Mouse (Mus musculus): ENCODE data around the gene Dnal1. TPM values are rescaled to one million over a fixed set of nuclear protein-coding genes. Genes with fewer than 3 reads are reported as not detected.
A peak's percentile ranks its signal among the peaks of the same experiment; 100 is the strongest.

Gene Dnal1
- polyA plus RNA-seq, 1 experiment from 2014 or later = 7.6 TPM

DNA sequence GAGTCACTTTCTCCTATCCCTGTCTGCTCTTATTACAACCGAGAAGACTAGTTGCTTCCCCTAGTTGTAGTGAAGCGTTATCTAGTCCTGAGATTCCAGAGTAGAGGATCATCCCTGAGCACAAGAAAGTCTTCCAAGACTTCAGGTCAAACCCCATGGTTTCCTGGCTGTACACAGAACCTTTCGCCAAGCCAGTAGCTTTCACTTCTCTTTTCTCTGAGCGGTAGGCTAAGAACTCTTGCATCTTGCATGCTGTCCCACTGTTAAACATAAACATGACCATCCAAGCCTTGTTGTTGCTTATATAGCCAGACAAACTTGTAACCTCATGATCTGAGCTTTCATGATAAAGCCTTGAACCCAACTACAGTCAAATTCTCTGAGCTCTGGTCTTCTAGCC lies 3.4 kb upstream of the Dnal1 start:
- WGBS = 96% methylated on average over 4 of the region's 4 CpGs

DNA sequence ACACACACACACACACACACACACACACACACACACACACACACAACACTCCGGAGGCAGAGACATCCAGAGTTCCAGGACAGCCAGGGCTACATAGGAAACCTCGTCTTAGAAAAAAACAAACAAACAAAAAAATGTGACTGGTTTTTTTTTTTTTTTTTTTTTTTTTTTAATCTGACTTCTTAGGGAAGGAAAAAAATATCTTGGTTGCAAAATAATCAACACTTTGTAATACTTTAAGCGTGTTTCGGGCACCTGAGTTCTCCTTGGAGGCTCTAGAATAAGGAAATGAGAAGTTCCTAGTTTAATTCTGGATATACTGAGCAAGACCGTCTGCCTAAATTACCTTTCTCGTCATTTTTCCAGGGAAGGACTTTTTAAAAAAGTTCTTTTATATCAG lies 490 bp upstream of the Dnal1 start:
- H3K4me2 ChIP-seq (ENCODE audit: low read length) = peak overlapping the region; percentile 78
- peaks cover 7% of the 10 kb centered on the region for H3K4me1 ChIP-seq (ENCODE audit: control insufficient read depth, insufficient read depth, low read depth, low read length)
- H3K36me3 ChIP-seq (ENCODE audit: control insufficient read depth, insufficient read depth, low read length) = no peaks in the 10 kb centered on the region
- H3K4me3 ChIP-seq (ENCODE audit: low read length) = peak overlapping the region; percentile 59
- no peak for ATAC-seq
- 51% methylated on average over 6 of the region's 6 CpGs for WGBS
- H3K9me3 ChIP-seq (ENCODE audit: control insufficient read depth, low read length) = no peaks in the 10 kb centered on the region
- H3K27me3 ChIP-seq (replicated peaks; ENCODE audit: control insufficient read depth, insufficient read depth, low read length) = no peaks in the 10 kb centered on the region
- no peak overlapping the region for H3K27ac ChIP-seq (ENCODE audit: low read depth, low read length)
- H3K9ac ChIP-seq (ENCODE audit: low read depth, low read length) = no peak overlapping the region

More for the DNA sequence above, 3.4 kb upstream of the Dnal1 start:
- H3K36me3 ChIP-seq (ENCODE audit: control insufficient read depth, insufficient read depth, low read length) = no peaks in the 10 kb centered on the region
- no peak for ATAC-seq
- peaks cover 7% of the 10 kb centered on the region for H3K4me1 ChIP-seq (ENCODE audit: control insufficient read depth, insufficient read depth, low read depth, low read length)
- no peaks in the 10 kb centered on the region for H3K9me3 ChIP-seq (ENCODE audit: control insufficient read depth, low read length)
- no peak overlapping the region for H3K4me2 ChIP-seq (ENCODE audit: low read length)
- no peaks in the 10 kb centered on the region for H3K27me3 ChIP-seq (replicated peaks; ENCODE audit: control insufficient read depth, insufficient read depth, low read length)
- H3K27ac ChIP-seq (ENCODE audit: low read depth, low read length) = no peak overlapping the region
- H3K4me3 ChIP-seq (ENCODE audit: low read length) = no peak overlapping the region
- H3K9ac ChIP-seq (ENCODE audit: low read depth, low read length) = no peak overlapping the region

DNA sequence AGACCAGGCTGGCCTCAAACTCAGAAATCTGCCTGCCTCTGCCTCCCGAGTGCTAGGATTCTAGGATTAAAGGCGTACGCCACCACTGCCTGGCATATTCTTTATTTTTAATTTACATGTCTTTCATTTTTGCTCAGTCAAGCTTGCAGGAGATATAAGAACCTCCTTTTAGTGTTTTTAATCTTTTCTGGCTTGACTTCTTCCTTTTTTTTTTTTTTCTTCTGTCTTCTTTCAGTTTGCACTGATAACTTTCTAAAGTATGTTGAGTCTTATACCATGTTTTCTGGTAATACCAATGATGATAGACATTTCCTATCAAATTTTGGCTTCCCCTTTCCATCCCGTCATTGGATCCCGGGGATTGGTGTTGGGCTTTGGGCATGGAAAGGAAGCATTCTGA lies 5.4 kb downstream of the Dnal1 start:
- WGBS = 96% methylated on average over 5 of the region's 5 CpGs
- Histone ChIP-seq H3K27ac (ENCODE audit: low read depth, low read length) (no peak overlapping the region), H3K4me3 (ENCODE audit: low read length) (no peak overlapping the region), H3K4me2 (ENCODE audit: low read length) (no peak overlapping the region), H3K4me1 (ENCODE audit: control insufficient read depth, insufficient read depth, low read depth, low read length) (peaks cover 7% of the 10 kb centered on the region), H3K9me3 (ENCODE audit: control insufficient read depth, low read length) (no peaks in the 10 kb centered on the region), H3K36me3 (ENCODE audit: control insufficient read depth, insufficient read depth, low read length) (no peaks in the 10 kb centered on the region; the same call in 1 of the 2 replicates), H3K9ac (ENCODE audit: low read depth, low read length) (no peak overlapping the region), H3K27me3 (replicated peaks; ENCODE audit: control insufficient read depth, insufficient read depth, low read length) (no peaks in the 10 kb centered on the region)
- ATAC-seq = no peak

DNA sequence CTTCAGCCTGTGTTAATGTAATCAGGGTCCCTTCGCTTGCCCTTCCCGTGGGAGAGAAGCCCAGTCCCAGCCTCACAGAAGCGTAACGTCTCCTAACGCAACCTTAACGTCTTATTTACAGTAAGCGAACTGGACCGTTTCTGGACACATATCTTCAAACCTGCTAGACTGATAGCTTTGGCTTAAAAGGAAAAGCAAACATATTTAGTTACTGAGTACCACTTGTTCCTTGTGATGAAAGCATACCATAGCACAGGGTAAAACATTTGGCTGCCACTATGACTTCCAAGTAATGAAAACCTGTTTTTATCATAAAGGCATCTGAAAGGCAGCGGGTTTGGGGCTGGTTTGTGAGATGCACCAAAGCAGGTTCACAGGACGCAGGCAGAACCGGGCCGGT lies 11.7 kb downstream of the Dnal1 start:
- ATAC-seq = no peak
- Histone ChIP-seq H3K4me2 (ENCODE audit: low read length) (no peak overlapping the region), H3K9me3 (ENCODE audit: control insufficient read depth, low read length) (no peaks in the 10 kb centered on the region), H3K36me3 (ENCODE audit: control insufficient read depth, insufficient read depth, low read length) (peaks cover 5% of the 10 kb centered on the region), H3K9ac (ENCODE audit: low read depth, low read length) (no peak overlapping the region), H3K4me3 (ENCODE audit: low read length) (no peak overlapping the region), H3K27me3 (replicated peaks; ENCODE audit: control insufficient read depth, insufficient read depth, low read length) (no peaks in the 10 kb centered on the region), H3K4me1 (ENCODE audit: control insufficient read depth, insufficient read depth, low read depth, low read length) (no peaks in the 10 kb centered on the region), H3K27ac (ENCODE audit: low read depth, low read length) (no peak overlapping the region)
- 83% methylated on average over 12 of the region's 12 CpGs for WGBS

DNA sequence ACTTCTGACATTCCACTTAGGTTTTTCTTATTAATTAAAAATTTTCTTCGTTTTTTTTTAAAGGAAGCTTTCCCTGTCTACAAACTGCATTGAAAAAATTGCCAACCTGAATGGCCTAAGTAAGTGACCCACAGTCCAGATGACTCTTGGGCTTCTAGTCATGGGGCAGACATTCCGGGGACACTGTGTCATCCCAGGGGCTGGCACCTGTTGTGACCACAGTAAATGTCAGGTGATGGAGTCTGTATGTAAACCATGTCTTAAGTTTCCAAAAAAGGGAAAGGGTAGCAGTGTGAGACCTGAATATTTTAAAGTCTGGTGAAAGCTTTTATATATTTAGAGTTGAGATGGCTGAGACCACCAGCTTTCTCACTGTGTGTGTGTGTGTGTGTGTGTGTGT lies 12.7 kb downstream of the Dnal1 start:
- no peaks in the 10 kb centered on the region for H3K4me1 ChIP-seq (ENCODE audit: control insufficient read depth, insufficient read depth, low read depth, low read length)
- H3K9ac ChIP-seq (ENCODE audit: low read depth, low read length) = no peak overlapping the region
- no peak for ATAC-seq
- no peaks in the 10 kb centered on the region for H3K27me3 ChIP-seq (replicated peaks; ENCODE audit: control insufficient read depth, insufficient read depth, low read length)
- 81% methylated on average over 2 of the region's 2 CpGs for WGBS
- peaks cover 10% of the 10 kb centered on the region for H3K36me3 ChIP-seq (ENCODE audit: control insufficient read depth, insufficient read depth, low read length)
- no peak overlapping the region for H3K4me3 ChIP-seq (ENCODE audit: low read length)
- H3K27ac ChIP-seq (ENCODE audit: low read depth, low read length) = no peak overlapping the region
- no peak overlapping the region for H3K4me2 ChIP-seq (ENCODE audit: low read length)
- no peaks in the 10 kb centered on the region for H3K9me3 ChIP-seq (ENCODE audit: control insufficient read depth, low read length)

DNA sequence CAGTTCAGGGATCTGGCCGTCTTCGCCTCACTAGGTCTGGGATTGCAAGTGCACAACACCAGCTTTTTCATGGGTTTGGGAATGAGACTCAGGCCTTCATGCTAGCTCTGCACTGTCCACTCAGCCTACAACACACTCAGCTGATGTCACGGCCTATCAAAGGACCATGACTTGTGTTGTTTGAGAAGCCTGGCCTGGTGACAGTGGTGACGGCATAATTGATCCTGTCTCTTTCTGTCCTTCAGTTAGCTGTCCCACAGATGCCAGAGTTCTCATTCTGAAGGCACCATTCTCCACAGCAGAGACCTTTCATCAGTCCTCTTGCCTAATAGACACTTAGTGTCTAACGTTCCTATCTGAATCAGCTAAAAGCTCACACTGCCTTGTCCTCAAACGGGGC lies 14.4 kb downstream of the Dnal1 start:
- no peak for ATAC-seq
- Histone ChIP-seq H3K27me3 (replicated peaks; ENCODE audit: control insufficient read depth, insufficient read depth, low read length) (no peaks in the 10 kb centered on the region), H3K9me3 (ENCODE audit: control insufficient read depth, low read length) (no peaks in the 10 kb centered on the region), H3K4me3 (ENCODE audit: low read length) (no peak overlapping the region), H3K4me2 (ENCODE audit: low read length) (no peak overlapping the region), H3K4me1 (ENCODE audit: control insufficient read depth, insufficient read depth, low read depth, low read length) (no peaks in the 10 kb centered on the region), H3K9ac (ENCODE audit: low read depth, low read length) (no peak overlapping the region), H3K36me3 (ENCODE audit: control insufficient read depth, insufficient read depth, low read length) (peaks cover 16% of the 10 kb centered on the region), H3K27ac (ENCODE audit: low read depth, low read length) (no peak overlapping the region)
- 84% methylated on average over 6 of the region's 6 CpGs for WGBS

DNA sequence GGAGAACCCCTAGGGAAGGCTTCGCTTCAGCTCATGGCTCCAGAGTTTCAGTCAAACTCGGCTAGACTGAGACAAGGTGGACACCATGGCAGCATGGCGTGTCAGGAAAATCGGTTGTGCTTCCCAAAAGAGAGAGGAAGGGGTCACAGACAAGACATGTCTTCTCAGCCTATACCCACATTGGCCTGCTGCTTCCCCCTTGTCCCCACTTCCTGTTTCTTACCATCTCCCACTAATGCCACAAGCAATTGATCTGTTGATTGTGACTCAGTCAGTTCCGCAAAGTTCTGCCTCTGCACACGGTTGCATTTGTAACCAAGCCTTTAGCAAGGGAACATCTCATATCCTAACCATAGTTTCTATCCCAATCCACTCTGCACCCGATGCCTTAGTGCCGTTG lies 15.8 kb downstream of the Dnal1 start:
- Histone ChIP-seq H3K9ac (ENCODE audit: low read depth, low read length) (no peak overlapping the region), H3K27ac (ENCODE audit: low read depth, low read length) (no peak overlapping the region), H3K4me2 (ENCODE audit: low read length) (no peak overlapping the region), H3K27me3 (replicated peaks; ENCODE audit: control insufficient read depth, insufficient read depth, low read length) (no peaks in the 10 kb centered on the region), H3K4me1 (ENCODE audit: control insufficient read depth, insufficient read depth, low read depth, low read length) (no peaks in the 10 kb centered on the region), H3K36me3 (ENCODE audit: control insufficient read depth, insufficient read depth, low read length) (peaks cover 14% of the 10 kb centered on the region), H3K9me3 (ENCODE audit: control insufficient read depth, low read length) (no peaks in the 10 kb centered on the region), H3K4me3 (ENCODE audit: low read length) (no peak overlapping the region)
- WGBS = 95% methylated on average over 8 of the region's 8 CpGs
- ATAC-seq = no peak

DNA sequence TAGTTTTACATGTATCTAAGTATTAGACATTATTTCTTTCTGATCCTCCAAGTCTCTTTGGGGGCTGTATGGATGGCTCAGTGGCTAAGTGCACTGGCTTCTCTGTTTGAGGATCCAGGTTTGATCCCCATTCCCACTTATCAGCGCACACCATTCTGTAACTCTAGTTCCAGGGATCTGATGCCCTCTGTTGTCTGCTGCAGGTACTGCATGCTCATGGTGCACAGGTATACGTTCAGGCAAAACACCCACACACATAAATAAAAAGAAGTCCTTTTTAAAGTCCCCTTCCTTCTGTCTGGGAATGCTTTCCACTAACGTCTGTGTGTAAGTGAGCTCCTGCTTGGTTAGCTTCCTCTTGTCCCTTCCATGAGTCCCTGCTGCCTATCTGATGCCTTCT lies 18.1 kb downstream of the Dnal1 start:
- no peak for ATAC-seq
- no peak overlapping the region for H3K4me2 ChIP-seq (ENCODE audit: low read length)
- H3K9me3 ChIP-seq (ENCODE audit: control insufficient read depth, low read length) = no peaks in the 10 kb centered on the region
- H3K27me3 ChIP-seq (replicated peaks; ENCODE audit: control insufficient read depth, insufficient read depth, low read length) = no peaks in the 10 kb centered on the region
- no peak overlapping the region for H3K4me3 ChIP-seq (ENCODE audit: low read length)
- H3K4me1 ChIP-seq (ENCODE audit: control insufficient read depth, insufficient read depth, low read depth, low read length) = no peaks in the 10 kb centered on the region
- no peak overlapping the region for H3K27ac ChIP-seq (ENCODE audit: low read depth, low read length)
- WGBS = 58% methylated on average over 3 of the region's 3 CpGs
- H3K9ac ChIP-seq (ENCODE audit: low read depth, low read length) = no peak overlapping the region
- H3K36me3 ChIP-seq (ENCODE audit: control insufficient read depth, insufficient read depth, low read length) = peaks cover 18% of the 10 kb centered on the region

DNA sequence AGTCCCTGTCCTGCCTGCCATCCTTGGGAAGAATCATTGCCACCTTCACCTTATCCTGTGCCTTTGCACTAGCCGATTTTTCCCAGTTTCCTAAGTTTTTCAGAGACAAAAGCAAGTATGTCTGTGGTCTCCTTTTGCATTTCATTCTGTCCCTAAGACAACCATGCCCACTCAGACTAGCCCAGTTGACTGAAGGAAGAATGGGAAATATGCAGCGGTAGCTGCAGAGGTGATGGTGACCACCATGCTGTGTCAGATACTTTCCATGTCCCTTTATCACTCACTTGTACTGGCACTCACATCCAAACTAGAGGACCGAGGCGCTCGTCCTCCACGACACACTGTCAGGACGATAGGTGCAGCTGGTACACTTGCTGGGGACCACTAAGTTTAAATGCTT lies 23.0 kb downstream of the Dnal1 start:
- no peak overlapping the region for H3K9ac ChIP-seq (ENCODE audit: low read depth, low read length)
- no peaks in the 10 kb centered on the region for H3K27me3 ChIP-seq (replicated peaks; ENCODE audit: control insufficient read depth, insufficient read depth, low read length)
- H3K4me3 ChIP-seq (ENCODE audit: low read length) = no peak overlapping the region
- no peak overlapping the region for H3K27ac ChIP-seq (ENCODE audit: low read depth, low read length)
- no peaks in the 10 kb centered on the region for H3K9me3 ChIP-seq (ENCODE audit: control insufficient read depth, low read length)
- no peak overlapping the region for H3K4me2 ChIP-seq (ENCODE audit: low read length)
- no peaks in the 10 kb centered on the region for H3K4me1 ChIP-seq (ENCODE audit: control insufficient read depth, insufficient read depth, low read depth, low read length)
- 88% methylated on average over 7 of the region's 7 CpGs for WGBS
- ATAC-seq = no peak
- peaks cover 13% of the 10 kb centered on the region for H3K36me3 ChIP-seq (ENCODE audit: control insufficient read depth, insufficient read depth, low read length)

DNA sequence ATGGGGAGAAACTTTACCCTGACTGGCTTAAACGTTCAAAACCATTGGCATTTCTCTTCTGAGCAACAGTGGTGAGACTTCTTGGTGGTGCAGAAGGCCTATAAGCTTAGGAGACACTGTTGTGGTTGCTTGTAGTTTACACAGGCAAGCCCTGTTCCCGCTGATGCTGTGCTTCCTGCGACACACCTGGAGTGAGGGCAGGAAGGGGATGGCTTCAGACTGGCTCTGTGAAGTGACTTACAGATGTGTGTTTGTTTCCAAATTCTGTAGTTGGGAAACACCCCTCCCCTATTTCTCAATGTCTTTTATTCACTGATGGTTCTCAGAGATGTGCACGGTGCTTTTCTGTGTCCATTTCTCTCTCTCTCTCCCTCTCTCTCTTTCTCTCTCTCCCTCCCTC lies 26.0 kb downstream of the Dnal1 start:
- Histone ChIP-seq H3K4me1 (ENCODE audit: control insufficient read depth, insufficient read depth, low read depth, low read length) (no peaks in the 10 kb centered on the region), H3K9ac (ENCODE audit: low read depth, low read length) (no peak overlapping the region), H3K36me3 (ENCODE audit: control insufficient read depth, insufficient read depth, low read length) (peaks cover 9% of the 10 kb centered on the region), H3K27ac (ENCODE audit: low read depth, low read length) (no peak overlapping the region), H3K9me3 (ENCODE audit: control insufficient read depth, low read length) (no peaks in the 10 kb centered on the region), H3K27me3 (replicated peaks; ENCODE audit: control insufficient read depth, insufficient read depth, low read length) (no peaks in the 10 kb centered on the region), H3K4me3 (ENCODE audit: low read length) (no peak overlapping the region), H3K4me2 (ENCODE audit: low read length) (no peak overlapping the region)
- WGBS = 68% methylated on average over 4 of the region's 4 CpGs
- ATAC-seq = no peak
